Mouse (Mus musculus) telencephalon, adult 2 months (tissue): ENCODE measurements around the gene Rnf43.

Source experiments
- DNase-seq: peaks from one replicate; pipeline ENCODE4 v3.0.0-alpha.2; 2011; ENCODE audit warnings: low read depth, low spot score

Rnf43 gene

DNA sequence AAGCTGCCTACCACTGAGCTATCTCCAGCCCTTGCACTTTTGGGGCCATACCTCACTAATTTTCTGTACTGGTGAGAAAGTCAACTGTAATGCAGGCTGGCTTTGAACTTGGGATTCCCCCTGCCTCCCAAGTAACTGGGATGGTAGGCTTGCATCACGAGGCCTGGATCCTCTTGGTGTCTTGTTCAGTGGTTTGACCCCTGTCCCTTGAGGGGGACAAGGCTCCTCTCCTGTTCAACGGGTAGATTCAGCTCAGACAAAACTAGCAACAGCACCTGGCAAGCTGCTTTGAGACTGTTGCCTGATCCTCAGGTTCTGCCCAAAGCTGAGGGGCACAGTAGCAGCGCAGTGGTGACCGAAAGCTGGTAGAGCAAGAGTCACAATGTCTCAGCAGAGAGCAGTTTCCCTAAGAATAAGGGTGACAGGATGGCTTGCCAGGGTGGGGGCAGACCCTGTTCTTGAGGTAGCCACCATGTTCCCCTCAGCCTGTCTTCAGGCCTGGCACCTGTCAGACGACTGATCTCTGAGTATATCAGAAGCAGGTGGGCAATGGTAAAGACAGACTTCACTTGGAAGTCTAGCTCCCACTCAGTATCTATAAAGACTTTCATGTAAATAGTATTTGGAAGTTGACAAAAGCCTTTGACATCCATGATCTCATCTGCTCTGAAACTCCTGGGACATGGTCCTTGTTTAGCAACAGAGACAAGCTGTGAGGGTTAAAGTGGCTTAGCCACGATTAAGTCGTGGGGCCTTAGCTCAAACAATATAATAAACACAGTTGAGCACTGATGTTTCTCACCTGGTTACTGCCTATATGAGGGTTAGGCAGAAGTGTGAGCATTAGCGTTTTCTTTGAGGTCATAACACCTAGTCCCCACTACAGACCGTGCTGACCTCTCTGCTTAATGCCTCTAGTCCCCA lies 83.4 kb downstream of the Rnf43 start:
- no peak for DNase-seq

DNA sequence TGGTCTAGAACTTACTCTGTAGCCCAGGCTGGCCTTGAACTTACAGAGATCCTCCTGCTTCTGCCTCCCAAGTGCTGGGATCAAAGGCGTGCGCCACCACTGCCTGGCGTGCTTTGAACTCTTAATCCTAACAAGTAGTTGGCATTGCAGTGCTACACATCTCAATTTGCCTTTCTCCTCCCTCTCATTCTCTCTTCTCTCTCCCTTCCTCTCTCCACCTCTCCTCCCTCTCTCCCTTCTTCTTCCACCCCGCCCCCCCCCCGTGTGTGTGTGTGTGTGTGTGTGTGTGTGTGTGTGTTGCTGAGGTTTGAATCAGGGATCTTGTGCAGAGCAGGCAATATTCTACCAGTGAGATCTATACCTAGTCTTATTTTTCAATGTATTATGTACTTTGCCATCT lies 84.8 kb downstream of the Rnf43 start:
- no peak for DNase-seq

DNA sequence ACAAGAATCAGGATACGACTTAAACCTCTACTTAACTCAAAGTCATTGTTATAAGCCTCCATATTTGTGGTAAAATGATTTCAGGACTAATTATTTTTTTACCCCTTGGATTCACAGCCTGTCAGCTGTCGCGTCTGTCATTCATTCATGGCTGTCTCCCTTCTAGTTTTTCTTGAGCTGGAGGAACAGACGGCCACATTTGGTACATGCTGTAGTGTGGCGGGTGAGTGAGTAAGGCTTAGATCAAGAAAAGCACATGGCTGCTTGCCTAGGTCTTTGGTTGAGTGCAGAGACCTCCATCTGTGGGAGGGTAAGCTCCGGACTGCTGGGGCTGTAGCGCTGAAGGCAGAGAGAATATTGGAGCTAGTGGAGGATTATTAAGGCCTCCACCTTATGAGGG lies 85.2 kb downstream of the Rnf43 start:
- no peak for DNase-seq

DNA sequence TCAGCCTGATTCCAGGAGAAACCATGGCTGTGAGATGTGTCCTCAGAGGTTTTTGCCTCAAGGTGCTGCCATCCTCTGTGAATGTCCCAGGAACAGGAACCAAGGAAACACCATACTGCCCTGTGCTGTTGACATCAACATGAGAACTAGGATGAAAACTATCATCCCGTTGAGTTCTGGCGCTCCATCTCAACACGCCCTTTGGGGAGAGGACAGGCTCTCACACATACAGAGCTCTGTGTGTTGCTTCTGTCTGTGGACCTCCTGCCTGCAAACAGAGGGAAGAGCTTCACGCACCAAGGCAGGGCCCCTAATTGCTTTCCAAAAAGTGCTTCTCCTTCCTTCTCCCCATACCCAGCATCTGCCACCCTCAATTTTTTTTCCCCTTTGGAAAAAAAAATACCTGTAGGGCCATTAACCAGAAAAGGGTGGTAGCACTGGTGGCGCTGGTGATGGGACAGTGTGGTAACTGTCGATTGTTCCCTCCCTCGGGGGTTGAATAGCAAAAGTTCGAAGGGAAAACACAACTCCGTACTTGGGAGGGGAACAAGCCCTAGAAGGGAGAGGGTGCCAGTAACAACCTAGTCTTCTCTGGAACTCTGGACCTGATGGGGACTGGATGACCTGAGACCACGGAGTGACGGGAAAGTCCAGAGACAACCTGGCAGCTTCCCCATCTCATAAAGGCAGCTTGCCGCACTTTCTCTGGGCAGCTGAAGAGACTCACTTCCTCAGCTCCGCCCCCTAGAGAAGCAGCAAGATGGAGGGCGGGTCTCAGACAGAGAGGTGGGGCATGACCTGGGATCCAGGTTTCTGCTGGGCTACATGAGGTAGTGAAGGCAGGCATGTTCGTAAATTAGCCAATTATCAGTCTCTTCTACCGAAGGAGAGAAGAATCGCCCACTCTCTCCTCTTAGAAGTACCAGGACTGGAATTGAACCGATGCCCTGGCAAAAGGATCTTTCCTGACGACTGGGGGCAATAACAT lies 85.9 kb downstream of the Rnf43 start:
- no peak for DNase-seq

DNA sequence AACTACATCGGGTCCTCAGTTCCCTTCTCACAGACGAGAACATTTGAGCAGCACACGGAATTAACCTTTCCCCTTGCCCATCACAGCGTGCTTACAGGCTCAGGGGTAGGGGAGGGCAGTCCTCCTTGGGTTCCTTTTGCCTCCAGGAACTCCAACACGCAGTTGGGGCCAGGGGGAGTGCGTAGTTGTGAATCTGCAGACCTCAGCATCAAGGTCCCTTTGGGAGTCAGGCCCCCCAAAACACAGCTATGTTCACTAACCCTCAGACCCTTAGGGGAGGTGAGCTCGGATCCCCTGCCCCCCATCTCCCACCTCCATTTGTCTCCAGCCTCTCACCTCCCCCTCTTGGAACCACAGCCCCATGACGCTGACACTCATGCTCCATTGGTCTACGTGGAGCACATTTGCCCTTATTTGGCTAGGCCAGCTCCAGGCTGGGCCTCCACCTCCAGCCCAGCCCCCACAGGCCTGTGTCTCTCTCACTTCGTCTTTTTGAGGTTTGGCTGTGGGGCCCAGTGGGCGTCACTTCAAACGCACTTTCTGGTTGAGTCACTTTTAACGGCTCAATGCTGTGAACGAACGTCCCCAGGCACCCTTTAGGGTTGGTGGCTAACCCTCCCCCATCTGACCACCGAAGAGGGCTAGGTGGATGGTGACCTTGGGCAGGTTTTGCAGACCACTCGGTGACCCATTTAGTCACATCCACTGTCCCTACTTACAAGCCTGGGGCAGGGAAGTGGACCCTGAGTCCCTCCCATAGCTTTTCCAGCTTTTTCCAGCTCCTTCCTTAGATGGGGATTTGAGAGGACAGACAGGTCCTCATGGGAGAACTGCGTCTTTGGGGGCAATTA lies 86.9 kb downstream of the Rnf43 start:
- no peak for DNase-seq

DNA sequence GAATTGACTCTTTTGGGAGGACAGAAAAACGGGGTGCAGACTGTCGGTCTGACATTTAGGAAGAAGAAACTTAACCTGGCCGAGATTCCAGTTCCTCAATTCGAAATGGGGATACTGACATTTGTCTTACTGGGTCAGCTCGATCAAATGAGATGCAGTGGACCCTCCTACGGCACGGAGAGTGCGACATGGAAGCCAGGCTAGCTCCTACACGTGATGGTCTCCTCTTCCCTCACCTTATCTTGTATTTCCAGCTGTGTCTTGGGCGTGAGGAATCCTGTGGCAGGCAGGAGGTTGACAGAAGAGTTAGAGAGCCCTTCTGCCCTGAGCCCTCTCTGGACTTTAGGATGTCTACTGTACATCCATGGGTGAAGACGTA lies 87.5 kb downstream of the Rnf43 start:
- no peak for DNase-seq

DNA sequence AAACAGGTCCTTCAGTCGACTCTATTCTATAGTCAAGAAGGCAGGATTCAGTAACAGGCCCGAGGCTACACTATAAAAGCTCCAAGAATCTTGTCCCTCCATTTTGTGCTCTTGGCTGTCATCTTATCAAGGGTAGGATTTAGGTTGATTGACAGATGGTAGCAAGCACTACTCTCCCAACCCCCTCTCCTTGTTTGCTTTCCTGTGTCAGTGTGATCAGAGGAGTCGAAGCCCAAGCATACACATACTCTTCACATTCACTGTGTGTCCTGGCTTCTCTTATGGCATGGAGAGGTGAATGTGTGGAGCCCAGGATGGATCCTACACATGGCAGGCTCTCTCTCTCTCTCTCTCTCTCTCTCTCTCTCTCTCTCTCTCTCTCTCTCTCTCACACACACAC lies 88.0 kb downstream of the Rnf43 start:
- no peak for DNase-seq

DNA sequence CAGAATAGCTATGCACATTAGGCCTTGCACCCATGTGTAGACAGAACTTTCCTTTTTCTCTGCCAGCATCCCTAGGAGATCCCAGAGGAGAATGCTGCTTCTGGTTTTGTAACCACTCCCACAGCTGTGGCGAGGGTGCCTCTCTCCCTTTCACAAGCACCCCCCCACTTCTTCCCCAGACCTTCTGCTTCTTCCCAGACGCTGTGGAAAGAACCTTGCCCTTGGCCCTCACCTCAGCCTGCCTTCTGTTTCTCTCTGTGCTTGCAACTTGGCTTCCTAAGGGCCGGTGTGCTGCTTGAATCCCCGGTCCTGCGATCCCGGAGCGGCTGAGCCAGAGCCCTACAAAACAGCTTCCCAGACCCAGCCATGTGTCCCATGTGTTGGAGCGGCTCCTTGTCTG lies 88.5 kb downstream of the Rnf43 start:
- DNase-seq: no peak

DNA sequence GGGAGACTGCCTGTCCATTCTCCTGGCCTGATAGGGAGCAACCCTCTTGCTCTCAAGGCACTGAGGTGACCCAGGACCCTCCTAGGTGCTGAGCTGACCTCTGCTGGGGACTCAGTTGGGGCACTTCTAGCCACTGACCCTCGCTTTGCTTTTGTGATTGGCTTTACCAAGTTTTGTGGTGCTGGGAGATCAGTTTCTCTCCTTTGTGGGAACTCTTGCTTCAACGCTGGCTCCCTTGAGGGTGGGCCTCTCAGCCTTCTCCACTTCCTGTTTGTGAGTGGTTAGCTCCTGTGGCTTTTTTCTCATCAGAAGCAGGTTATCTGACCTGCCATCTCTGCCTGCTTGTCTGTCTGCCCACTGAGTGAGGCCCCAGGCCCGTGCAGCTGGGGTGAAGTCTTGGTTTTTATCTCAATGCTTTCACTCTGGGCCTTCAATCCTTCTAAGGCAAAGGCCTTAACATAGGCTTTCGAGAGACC lies 89.0 kb downstream of the Rnf43 start:
- DNase-seq: no peak

DNA sequence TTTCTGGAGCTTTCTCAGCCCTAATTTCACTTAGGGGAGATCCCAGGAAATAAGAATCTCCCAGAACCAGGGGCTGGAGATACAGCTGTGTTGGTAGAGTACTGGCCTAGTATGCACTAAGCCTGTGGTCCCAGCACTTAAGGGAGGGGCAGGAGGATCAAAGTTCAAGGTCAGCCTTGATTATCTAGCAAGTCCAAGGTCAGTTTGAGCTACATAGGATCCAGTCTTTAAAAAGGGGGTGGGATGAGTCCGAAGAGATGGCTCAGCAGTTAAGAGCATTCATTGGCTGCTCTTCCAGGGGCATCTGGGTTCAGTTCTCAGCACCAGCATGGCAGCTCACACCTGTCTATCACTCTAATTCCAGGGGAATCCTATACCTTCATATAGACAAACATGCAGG lies 89.8 kb downstream of the Rnf43 start:
- no peak for DNase-seq

DNA sequence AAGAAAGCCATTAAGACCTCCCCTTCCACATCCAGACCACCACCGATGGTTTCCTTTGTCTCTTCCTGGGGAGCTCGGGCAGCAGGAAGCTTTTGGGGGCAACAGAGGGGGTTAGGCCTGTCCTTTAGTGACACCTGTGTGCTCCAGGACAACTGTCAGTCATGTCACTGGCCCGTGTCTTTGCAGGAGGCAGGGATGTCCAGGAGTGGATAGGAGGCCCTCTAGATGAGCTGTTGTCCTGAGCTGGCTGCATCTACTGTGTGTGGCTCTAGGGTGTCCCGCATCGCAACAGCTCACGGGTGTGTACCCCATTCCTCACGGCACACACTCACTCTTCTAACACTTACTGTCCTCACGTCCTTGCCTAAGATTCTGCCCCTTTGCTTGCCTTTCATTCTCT lies 90.7 kb downstream of the Rnf43 start:
- no peak for DNase-seq

DNA sequence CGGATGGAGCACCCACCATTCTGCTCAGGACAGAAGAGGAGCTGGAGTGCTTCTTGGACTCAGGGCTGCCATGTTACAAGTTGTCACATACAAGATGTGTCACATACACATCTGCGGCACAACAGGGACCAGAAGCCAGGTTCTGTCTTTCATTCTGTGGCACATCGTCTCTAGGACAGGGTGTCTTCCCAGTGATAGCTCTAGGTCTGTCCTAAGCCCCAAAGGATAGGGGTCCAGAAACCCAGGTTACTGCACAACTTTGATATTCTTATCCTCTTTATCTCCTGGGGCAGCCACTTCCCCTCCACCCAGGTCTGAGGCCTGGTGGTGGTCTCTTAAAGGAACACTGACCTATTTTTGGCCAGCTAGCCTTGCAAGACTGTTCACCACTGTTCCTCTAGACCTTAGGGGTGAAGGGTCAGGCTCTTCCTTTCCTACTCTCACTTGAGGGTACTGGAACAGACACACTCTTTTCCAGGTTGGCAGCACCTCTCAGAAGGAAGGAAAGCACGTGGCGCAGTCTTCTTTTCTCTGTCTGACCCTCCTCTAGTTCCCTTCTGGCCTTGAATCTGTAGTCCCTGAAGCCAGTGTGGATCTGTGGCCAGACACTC lies 91.5 kb downstream of the Rnf43 start:
- DNase-seq: no peak

DNA sequence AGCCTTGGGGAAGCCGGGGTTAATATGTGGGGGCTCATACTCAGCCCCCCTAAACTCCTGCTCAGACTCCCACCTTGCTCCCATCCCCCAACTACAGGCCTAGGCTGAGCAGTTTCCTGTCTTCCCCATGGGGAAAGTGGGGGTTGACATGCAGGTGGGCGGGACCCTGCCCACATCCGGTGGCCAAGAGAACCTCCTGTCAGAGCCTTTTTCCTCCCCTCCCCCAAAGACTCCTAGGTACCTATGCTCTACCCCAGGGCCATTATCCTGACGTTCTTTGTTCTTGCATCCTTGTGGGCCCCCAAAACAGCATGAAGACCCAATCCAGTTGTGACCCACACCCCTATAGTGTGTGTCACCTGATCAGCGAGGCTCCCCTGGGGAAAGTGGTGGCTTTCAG lies 92.1 kb downstream of the Rnf43 start:
- no peak for DNase-seq

DNA sequence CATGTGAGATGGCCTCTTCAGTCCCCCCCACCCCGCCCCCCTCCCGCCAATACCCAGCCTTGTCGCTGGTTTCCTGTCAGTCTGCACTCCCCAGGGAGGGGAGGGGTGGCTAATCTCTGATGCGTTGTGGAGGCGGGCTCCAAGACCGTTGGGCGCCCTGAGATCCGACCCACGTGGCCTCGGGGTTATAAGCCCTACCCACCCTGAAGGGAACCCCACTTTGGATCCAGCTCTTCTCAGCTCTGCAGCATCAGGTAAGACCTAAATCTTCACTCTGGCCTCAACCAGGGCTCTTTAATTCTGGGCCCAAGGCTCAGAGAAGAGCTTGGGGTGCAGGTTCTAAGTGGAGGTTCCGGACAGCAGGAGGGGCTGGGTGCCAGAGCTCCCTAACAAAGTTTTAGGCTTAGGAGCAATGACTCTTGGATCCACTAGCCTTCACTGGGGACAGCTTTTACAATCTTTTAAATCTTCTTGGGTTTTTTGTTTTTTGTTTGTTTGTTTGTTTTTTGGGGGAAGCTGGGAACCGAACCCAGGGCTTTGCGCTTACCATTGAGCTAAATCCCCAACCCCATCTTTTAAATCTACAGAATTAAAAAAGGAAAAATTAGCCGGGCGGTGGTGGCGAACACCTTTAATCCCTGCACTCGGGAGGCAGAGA lies 93.0 kb downstream of the Rnf43 start:
- no peak for DNase-seq

DNA sequence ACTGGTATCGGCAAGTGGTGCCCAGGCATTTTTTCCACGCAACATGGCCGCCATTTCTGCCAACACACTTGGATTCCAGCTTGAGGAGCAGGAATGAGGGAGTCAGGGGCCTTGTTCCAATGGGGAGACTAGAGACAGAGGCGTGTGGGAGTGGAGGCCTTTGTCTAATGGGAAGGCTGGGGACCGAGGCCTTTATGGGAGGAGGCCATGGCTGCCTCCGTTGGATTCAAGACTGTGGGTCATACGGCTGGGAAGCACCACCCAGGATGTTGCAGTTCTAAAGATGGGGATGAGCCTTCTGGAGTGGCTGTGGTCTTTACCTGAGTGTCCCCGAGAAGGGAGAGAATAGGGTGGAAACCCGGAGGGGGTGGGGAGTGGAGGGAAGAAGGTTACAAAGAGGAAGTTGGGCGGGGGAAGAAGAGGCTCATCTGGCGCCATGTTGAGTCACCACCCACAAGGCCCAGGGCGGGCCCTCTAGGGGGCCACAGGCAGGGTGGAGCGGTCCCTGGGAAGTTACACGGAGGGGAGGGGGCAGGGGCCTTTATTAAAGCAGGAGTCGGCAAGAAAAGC lies 93.8 kb downstream of the Rnf43 start:
- no peak for DNase-seq

DNA sequence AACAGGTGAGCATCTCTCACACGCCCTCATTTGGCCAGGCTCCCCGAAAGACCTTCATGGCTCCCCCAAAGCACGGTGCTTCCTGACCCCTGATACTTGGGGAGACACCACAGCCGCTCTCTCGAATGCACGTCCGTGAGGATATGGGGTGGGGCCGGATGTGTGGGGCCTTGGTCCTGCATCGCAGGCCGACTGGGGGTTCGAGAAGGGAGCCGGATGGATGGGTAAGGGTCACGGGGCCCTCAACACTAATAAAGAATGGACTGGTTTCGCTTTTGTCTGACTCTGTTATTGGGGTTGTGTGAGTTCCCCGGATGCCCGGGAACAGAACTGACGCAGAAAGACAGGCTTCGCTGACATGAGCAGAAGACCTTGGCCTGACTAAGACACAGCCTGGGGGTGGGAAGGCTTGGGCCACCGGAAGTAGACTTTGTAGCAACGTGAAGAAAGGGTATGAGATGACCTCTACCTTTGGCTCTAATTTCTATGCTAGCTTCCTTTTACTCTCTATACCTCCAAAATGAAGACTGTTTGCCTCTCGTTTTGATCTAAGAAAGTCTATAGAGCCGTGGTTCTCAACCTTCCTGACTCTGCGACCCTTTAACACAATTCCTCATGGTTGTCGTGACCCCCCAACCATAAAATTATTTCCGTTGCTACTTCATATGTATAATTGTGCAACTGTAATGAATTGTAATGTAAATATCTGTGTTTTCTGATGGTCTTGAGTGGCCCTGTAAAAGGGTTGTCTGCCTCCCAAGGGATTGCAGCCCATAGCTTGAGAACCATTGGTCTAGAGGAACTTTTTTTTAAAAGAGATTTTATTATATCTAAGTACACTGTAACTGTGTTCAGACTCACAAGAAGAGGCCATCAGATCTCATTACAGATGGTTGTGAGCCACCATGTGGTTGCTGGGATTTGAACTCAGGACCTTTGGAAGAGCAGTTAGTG lies 94.8 kb downstream of the Rnf43 start:
- no peak for DNase-seq

DNA sequence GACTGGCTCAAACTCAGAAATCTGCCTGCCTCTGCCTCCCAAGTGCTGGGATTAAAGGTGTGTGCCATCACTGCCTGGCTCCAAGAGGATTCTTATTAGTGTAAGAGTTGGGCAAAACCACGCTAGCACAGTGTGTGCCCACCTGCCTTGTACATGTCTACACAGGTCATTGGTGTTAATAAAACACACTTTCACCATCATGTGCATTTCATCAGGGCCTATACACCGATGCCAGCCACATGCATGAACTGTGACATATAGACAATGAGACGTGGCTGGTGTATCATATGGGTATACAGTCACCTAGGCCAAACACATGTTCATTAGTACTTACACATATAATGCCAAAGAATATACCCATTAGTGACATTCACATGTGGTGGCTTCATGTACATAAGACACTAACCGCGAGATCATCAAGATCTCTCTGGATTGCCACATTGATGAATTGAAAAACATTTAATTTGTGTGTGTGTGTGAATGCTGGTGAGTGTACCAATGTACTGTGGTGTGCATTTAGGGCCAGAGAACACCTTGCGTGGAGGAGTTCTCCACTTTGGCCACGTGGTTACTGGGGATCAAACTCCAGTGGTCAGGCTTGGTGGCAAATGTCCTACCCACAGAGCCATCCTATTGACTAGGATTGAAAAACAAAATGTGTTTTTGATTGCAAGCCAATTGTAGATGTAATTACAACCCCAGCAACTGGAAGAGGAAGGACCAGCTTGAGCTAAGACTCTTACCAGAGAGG lies 95.8 kb downstream of the Rnf43 start:
- DNase-seq: no peak

DNA sequence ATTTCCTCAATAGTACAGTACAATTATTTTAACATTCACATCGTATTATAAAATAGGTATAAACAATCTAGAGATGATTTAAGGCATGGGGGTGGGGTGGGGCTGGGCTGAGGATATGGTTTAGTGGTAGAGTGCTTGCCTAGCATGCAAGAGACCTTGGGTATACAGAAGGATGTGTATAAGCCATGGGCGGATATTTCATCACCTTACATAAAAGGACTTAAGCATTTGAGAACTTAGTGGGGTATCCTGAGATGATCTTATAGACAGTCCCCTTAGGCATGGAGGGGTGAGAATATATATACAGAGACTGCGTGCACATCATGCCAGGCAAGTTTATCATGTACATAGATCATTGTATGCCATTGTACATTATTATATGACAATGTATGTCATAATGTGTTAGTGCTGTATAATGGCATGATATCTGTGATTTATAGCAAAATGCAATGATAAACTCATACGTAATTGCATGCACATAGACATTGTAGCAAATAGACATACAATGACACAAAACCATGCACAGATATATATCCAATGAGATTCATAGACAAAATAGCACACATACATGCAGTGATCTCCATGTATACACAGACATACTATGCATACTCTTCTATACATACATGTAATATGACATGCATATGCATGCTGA lies 96.6 kb downstream of the Rnf43 start:
- no peak for DNase-seq
